Mouse (Mus musculus): ENCODE data around the gene Cdk14. TPM values are rescaled to one million over a fixed set of nuclear protein-coding genes. Genes with fewer than 3 reads are reported as not detected.
"Not testable (repeated sequence)": the region's sequence is repeated elsewhere in the genome, so short reads cannot be mapped to it uniquely, and the experiment has no call there.

Cdk14 gene
- total RNA-seq, 2 experiments from 2014 or later: 171 to 187 TPM

GRCm38 (mm10) chr5:4955392-4955791 lies 464.7 kb downstream of the Cdk14 start:
- no peak for DNase-seq (ENCODE audit: low spot score in 2 of 2)
- intact Hi-C loops (cut with DNase I): no loop called here

GRCm38 (mm10) chr5:4949433-4949832 lies 470.7 kb downstream of the Cdk14 start:
- intact Hi-C loops (cut with DNase I): no loop called here
- no peak for DNase-seq (ENCODE audit: low spot score in 2 of 2)

GRCm38 (mm10) chr5:4948090-4948954 lies 471.8 kb downstream of the Cdk14 start:
- intact Hi-C loops (cut with DNase I): no loop called here
- peak; percentile 51 to 78 for DNase-seq (ENCODE audit: low spot score in 2 of 2)

- no peak for DNase-seq (ENCODE audit: low spot score in 2 of 2)
- intact Hi-C loops (cut with DNase I): no loop called here
These were observed 485.0 kb downstream of the Cdk14 start for GRCm38 (mm10) chr5:4935131-4935530.

GRCm38 (mm10) chr5:4934491-4934890 lies 485.6 kb downstream of the Cdk14 start:
- no peak for DNase-seq (ENCODE audit: low spot score in 2 of 2)
- intact Hi-C loops (cut with DNase I): no loop called here

GRCm38 (mm10) chr5:4931539-4932143 lies 488.5 kb downstream of the Cdk14 start:
- intact Hi-C loops (cut with DNase I): no loop called here
- DNase-seq (ENCODE audit: low spot score in 2 of 2): no peak

- no peak for DNase-seq (ENCODE audit: low spot score in 2 of 2)
- intact Hi-C loops (cut with DNase I): no loop called here
These were observed 490.5 kb downstream of the Cdk14 start for GRCm38 (mm10) chr5:4929628-4930027.

- intact Hi-C loops (cut with DNase I): no loop called here
These were observed 495.2 kb downstream of the Cdk14 start for GRCm38 (mm10) chr5:4924866-4925265.

GRCm38 (mm10) chr5:4918376-4918775 lies 501.7 kb downstream of the Cdk14 start:
- intact Hi-C loops (cut with DNase I): loop anchor here (5.0 to 10.0 kb wide), 4 partner anchors 161 to 814 kb away; partner anchors contain the start of genes Cyp51 and Fzd1
- peak; percentile 44 to 70 for DNase-seq (ENCODE audit: low spot score in 2 of 2)

More at GRCm38 (mm10) chr5:4924866-4925265, 495.2 kb downstream of the Cdk14 start:
- no peak for DNase-seq (ENCODE audit: low spot score in 2 of 2)

- DNase-seq (ENCODE audit: low spot score in 2 of 2): peak in 1 of 2 experiments; percentile 50
- intact Hi-C loops (cut with DNase I): loop anchor here (5.0 to 10.0 kb wide), 4 partner anchors 160 to 813 kb away; partner anchors contain the start of genes Cyp51 and Fzd1
These were observed 502.4 kb downstream of the Cdk14 start for GRCm38 (mm10) chr5:4917743-4918142.

GRCm38 (mm10) chr5:4917274-4917673 lies 502.8 kb downstream of the Cdk14 start:
- peak in 1 of 2 experiments; percentile 63 for DNase-seq (ENCODE audit: low spot score in 2 of 2)
- intact Hi-C loops (cut with DNase I): loop anchor here (5.0 to 10.0 kb wide), 4 partner anchors 160 to 812 kb away; partner anchors contain the start of genes Cyp51 and Fzd1

- peak in 1 of 2 experiments; percentile 79 for DNase-seq (ENCODE audit: low spot score in 2 of 2)
- intact Hi-C loops (cut with DNase I): loop anchor here (5.0 to 10.0 kb wide), 4 partner anchors 159 to 812 kb away; partner anchors contain the start of genes Cyp51 and Fzd1
These were observed 503.5 kb downstream of the Cdk14 start for GRCm38 (mm10) chr5:4916390-4917273.

- intact Hi-C loops (cut with DNase I); DNase-seq (ENCODE audit: low spot score in 2 of 2): not testable (repeated sequence)
These were observed 515.2 kb downstream of the Cdk14 start for GRCm38 (mm10) chr5:4904911-4905310.

- intact Hi-C loops (cut with DNase I): no loop called here
- DNase-seq (ENCODE audit: low spot score in 2 of 2): no peak
These were observed 521.9 kb downstream of the Cdk14 start for GRCm38 (mm10) chr5:4898241-4898640.

- no peak for DNase-seq (ENCODE audit: low spot score in 2 of 2)
- intact Hi-C loops (cut with DNase I): no loop called here
These were observed 525.1 kb downstream of the Cdk14 start for GRCm38 (mm10) chr5:4894988-4895387.

GRCm38 (mm10) chr5:4893852-4894207 lies 526.3 kb downstream of the Cdk14 start:
- no peak for DNase-seq (ENCODE audit: low spot score in 2 of 2)
- intact Hi-C loops (cut with DNase I): no loop called here

GRCm38 (mm10) chr5:4893206-4893851 lies 526.8 kb downstream of the Cdk14 start:
- no peak for DNase-seq (ENCODE audit: low spot score in 2 of 2)
- intact Hi-C loops (cut with DNase I): no loop called here

GRCm38 (mm10) chr5:4892734-4893133 lies 527.4 kb downstream of the Cdk14 start:
- intact Hi-C loops (cut with DNase I): no loop called here
- no peak for DNase-seq (ENCODE audit: low spot score in 2 of 2)
